Mouse (Mus musculus) kidney, adult 2 months (tissue): ENCODE measurements at regions not wholly inside any gene's neighbourhood (a gene's known extent, or its start where the extent isn't known, plus 50 kb on each side); places are given as distances from the start of the nearest gene placed in this dataset.
"Not testable (repeated sequence)": the region's sequence is repeated elsewhere in the genome, so short reads cannot be mapped to it uniquely, and the experiment has no call there.

Experiments
- DNase-seq: peaks from one replicate; pipeline ENCODE4 v3.0.0; 2021
- H3K27ac ChIP-seq: fragments of 200-500 bp; 2 replicates; pipeline ENCODE4 v1.5.1; 2012; ENCODE audit warnings: low read depth, low read length, control low read depth, inconsistent platforms; ENCODE audit not compliant: insufficient read depth
- H3K27me3 ChIP-seq: fragments of 200-500 bp; replicated peaks from 2 replicates; pipeline ENCODE4 v1.6.1; 2012; ENCODE audit warnings: mild to moderate bottlenecking, moderate library complexity, low read length, inconsistent platforms; ENCODE audit not compliant: control insufficient read depth, insufficient read depth
- H3K36me3 ChIP-seq: fragments of 200-500 bp; 2 replicates; pipeline ENCODE4 v1.6.1; 2012; ENCODE audit warnings: mild to moderate bottlenecking, moderate library complexity, low read length, inconsistent platforms; ENCODE audit not compliant: control insufficient read depth, insufficient read depth
- H3K4me1 ChIP-seq: fragments of 200-500 bp; 2 replicates; pipeline ENCODE4 v1.6.1; 2011; ENCODE audit warnings: low read length; ENCODE audit not compliant: control insufficient read depth, insufficient read depth
- H3K4me3 ChIP-seq: fragments of 200-500 bp; 2 replicates; pipeline ENCODE4 v1.5.1; 2011; ENCODE audit warnings: mild to moderate bottlenecking, low read depth, low read length, control low read depth; ENCODE audit not compliant: insufficient read depth
- CTCF ChIP-seq: fragments of 200-500 bp; conservative IDR thresholded peaks from 2 replicates; pipeline ENCODE4 v1.5.1; 2011; ENCODE audit warnings: low read depth, mild to moderate bottlenecking, control low read depth, low read length, moderate library complexity, mixed read lengths; ENCODE audit not compliant: insufficient read depth, insufficient read length
- POLR2A ChIP-seq: fragments of 200-500 bp; IDR thresholded peaks from one replicate; pipeline ENCODE4 v1.6.1; 2011; ENCODE audit warnings: low read depth, low read length, control low read depth
- WGBS: fragments of 180-500 bp; shearing (Covaris S2); methylation state at CpG from one replicate; pipeline ENCODE4 v1.1.7; 2018; 5-methylcytosine and 5-hydroxymethylcytosine counted together

- no peak overlapping the region for H3K27ac ChIP-seq
- 69% methylated on average over 4 of the region's 4 CpGs for WGBS
- H3K4me3 ChIP-seq, result no peak overlapping the region
- no peaks in the 10 kb centered on the region for H3K36me3 ChIP-seq
- TF ChIP-seq CTCF (no peak), POLR2A (no peak)
- H3K27me3 ChIP-seq, result no peaks in the 10 kb centered on the region
- no peak for DNase-seq
- no peaks in the 10 kb centered on the region for H3K4me1 ChIP-seq
These were observed 247.8 kb upstream of the Irak1bp1 start for GRCm38 (mm10) chr9:82581373-82582018.

- peak; percentile 5 for DNase-seq
- H3K27me3 ChIP-seq, result no peaks in the 10 kb centered on the region
- no peak overlapping the region for H3K4me3 ChIP-seq
- TF ChIP-seq CTCF, result no peak
- no peak for TF ChIP-seq POLR2A
- H3K36me3 ChIP-seq, result no peaks in the 10 kb centered on the region
- 53% methylated on average over 11 of the region's 11 CpGs for WGBS
- no peaks in the 10 kb centered on the region for H3K4me1 ChIP-seq
- no peak overlapping the region for H3K27ac ChIP-seq
These were observed 220.2 kb upstream of the Irak1bp1 start for GRCm38 (mm10) chr9:82609111-82609510.

- Histone ChIP-seq H3K4me1 (no peaks in the 10 kb centered on the region), H3K4me3 (no peak overlapping the region), H3K27me3 (no peaks in the 10 kb centered on the region), H3K36me3 (no peaks in the 10 kb centered on the region), H3K27ac (no peak overlapping the region)
- TF ChIP-seq CTCF, result no peak
- no peak for TF ChIP-seq POLR2A
- WGBS, result 82% methylated on average over 4 of the region's 4 CpGs
- DNase-seq, result no peak
These were observed 219.4 kb upstream of the Irak1bp1 start for GRCm38 (mm10) chr9:82609946-82610345.

GRCm38 (mm10) chr9:82612526-82612925 lies 216.8 kb upstream of the Irak1bp1 start:
- no peak for DNase-seq
- Histone ChIP-seq H3K4me1 (no peaks in the 10 kb centered on the region), H3K36me3 (no peaks in the 10 kb centered on the region), H3K27me3 (no peaks in the 10 kb centered on the region), H3K27ac (no peak overlapping the region), H3K4me3 (no peak overlapping the region)
- no peak for TF ChIP-seq CTCF
- TF ChIP-seq POLR2A, result no peak
- WGBS, result 80% methylated on average over 2 of the region's 2 CpGs

GRCm38 (mm10) chr9:82632411-82632810 lies 196.9 kb upstream of the Irak1bp1 start:
- TF ChIP-seq CTCF (no peak), POLR2A (no peak)
- Histone ChIP-seq H3K4me3 (no peak overlapping the region), H3K36me3 (no peaks in the 10 kb centered on the region), H3K27me3 (no peaks in the 10 kb centered on the region), H3K27ac (no peak overlapping the region), H3K4me1 (no peaks in the 10 kb centered on the region)
- 72% methylated on average over 3 of the region's 3 CpGs for WGBS
- no peak for DNase-seq

- no peak overlapping the region for H3K27ac ChIP-seq
- H3K4me1 ChIP-seq, result no peaks in the 10 kb centered on the region
- no peaks in the 10 kb centered on the region for H3K27me3 ChIP-seq
- H3K36me3 ChIP-seq, result no peaks in the 10 kb centered on the region
- TF ChIP-seq POLR2A (no peak), CTCF (no peak)
- 75% methylated on average over 2 of the region's 2 CpGs for WGBS
- DNase-seq, result no peak
- no peak overlapping the region for H3K4me3 ChIP-seq
These were observed 189.1 kb upstream of the Irak1bp1 start for GRCm38 (mm10) chr9:82640277-82640676.

- TF ChIP-seq POLR2A (no peak), CTCF (no peak)
- no peaks in the 10 kb centered on the region for H3K36me3 ChIP-seq
- no peaks in the 10 kb centered on the region for H3K27me3 ChIP-seq
- H3K27ac ChIP-seq, result no peak overlapping the region
- no peak overlapping the region for H3K4me3 ChIP-seq
- peak; percentile 4 for DNase-seq
- H3K4me1 ChIP-seq, result no peaks in the 10 kb centered on the region
- 24% methylated on average over 1 of the region's 1 CpGs for WGBS
These were observed 185.4 kb upstream of the Irak1bp1 start for GRCm38 (mm10) chr9:82643900-82644299.

- not testable (repeated sequence) for H3K36me3 ChIP-seq
These were observed 173.8 kb upstream of the Irak1bp1 start for GRCm38 (mm10) chr9:82655511-82655910.

More at GRCm38 (mm10) chr9:82655511-82655910, 173.8 kb upstream of the Irak1bp1 start:
- not testable (repeated sequence) for H3K4me3 ChIP-seq, H3K4me1 ChIP-seq, H3K27ac ChIP-seq, H3K27me3 ChIP-seq
- 2% methylated on average over 1 of the region's 1 CpGs for WGBS
- DNase-seq, result peak; percentile 7
